Mouse (Mus musculus): ENCODE results near the gene BC030870. TPM values are rescaled to one million over a fixed set of nuclear protein-coding genes. Genes with fewer than 3 reads are reported as not detected.

Gene BC030870
- polyA plus RNA-seq, 1 experiment from 2014 or later, result 0.42 TPM

DNA sequence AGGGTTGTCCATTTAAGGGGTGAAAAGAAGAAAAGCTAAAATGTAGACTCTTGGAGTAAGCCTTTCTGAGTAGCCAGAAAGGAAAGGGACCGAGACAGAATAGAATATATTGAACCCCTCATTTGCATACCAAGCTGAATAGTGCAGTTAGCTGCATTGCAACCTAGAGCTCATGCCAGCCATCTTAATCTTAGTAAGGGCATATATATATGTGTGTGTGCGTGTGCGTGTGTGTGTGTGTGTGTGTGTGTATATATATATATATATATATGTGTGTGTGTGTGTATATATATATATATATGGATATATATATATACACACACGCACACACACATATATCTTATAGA lies 60.9 kb downstream of the BC030870 start:
- Histone ChIP-seq H3K27ac (no peak overlapping the region), H3K4me3 (no peak overlapping the region), H3K4me2 (replicated peaks) (no peak overlapping the region), H3K9me3 (no peaks in the 10 kb centered on the region), H3K36me3 (no peaks in the 10 kb centered on the region), H3K27me3 (no peaks in the 10 kb centered on the region), H3K4me1 (no peaks in the 10 kb centered on the region), H3K9ac (no peak overlapping the region)
- 76% methylated on average over 4 of the region's 4 CpGs for WGBS
- ATAC-seq (ENCODE audit: insufficient number of reproducible peaks, insufficient read depth, low FRiP score, low TSS enrichment), result no peak

DNA sequence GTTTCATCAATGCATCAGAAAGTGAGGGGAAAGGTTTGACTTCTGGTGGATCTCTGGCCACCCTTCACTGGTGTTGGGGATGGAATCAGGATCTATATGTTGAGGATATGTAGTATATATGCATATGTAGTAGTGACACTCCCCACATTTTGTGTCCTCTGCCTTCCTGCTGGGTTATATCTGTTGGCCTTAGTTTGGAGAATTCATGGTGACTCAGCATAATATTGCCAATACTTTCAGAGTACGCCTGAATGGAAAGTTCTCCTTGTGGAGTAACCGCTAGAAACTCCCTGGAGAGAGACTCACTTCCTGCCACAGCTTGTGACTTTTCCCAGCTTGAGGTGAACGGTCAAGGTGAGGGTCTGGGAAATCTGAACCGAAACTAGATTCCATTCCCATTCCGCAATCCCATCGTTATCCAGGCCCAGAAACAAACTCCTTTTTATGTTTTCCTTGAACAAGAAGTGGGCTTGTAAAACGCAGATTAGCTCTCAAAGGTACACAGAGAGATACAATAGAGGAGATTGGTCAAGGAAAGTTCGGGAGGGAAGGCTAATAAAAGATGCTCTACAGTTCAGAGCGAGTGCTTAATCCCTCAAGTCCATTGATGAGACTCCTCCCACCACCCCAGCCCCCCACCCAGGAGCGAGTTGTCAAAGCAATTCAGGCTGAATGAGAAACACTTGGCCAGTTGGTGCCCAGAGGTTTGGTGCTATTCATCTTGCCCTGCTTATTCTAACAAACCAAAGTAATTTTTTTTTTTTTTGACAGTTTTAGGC lies 61.5 kb downstream of the BC030870 start:
- no peak overlapping the region for H3K9ac ChIP-seq
- H3K27me3 ChIP-seq, result no peaks in the 10 kb centered on the region
- H3K4me3 ChIP-seq, result no peak overlapping the region
- no peaks in the 10 kb centered on the region for H3K4me1 ChIP-seq
- no peaks in the 10 kb centered on the region for H3K9me3 ChIP-seq
- no peaks in the 10 kb centered on the region for H3K36me3 ChIP-seq
- ATAC-seq (ENCODE audit: insufficient number of reproducible peaks, insufficient read depth, low FRiP score, low TSS enrichment), result no peak
- no peak overlapping the region for H3K4me2 ChIP-seq (replicated peaks)
- 45% methylated on average over 10 of the region's 10 CpGs for WGBS
- H3K27ac ChIP-seq, result no peak overlapping the region

DNA sequence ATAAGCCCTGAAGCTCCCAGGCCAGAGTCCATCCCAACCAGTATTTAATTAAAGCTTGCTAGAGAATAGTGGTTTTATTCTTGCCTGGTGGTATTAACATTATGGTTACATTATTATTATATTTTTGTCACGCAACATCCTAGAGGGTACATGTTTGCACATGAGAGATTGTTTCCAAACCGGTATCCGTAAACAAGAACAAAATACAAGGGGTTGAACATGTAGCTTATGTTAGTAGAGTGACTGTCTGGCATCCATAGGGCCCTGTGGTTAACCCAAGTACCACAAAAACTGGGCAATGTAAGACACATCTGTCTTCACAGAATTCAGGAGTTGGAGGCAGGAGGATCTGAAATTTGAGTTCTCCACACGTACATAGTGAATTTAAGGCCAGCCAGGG lies 62.3 kb downstream of the BC030870 start:
- Histone ChIP-seq H3K27ac (no peak overlapping the region), H3K4me1 (no peaks in the 10 kb centered on the region), H3K27me3 (no peaks in the 10 kb centered on the region), H3K9me3 (no peaks in the 10 kb centered on the region), H3K36me3 (no peaks in the 10 kb centered on the region), H3K9ac (no peak overlapping the region), H3K4me2 (replicated peaks) (no peak overlapping the region), H3K4me3 (no peak overlapping the region)
- ATAC-seq (ENCODE audit: insufficient number of reproducible peaks, insufficient read depth, low FRiP score, low TSS enrichment), result no peak
- 84% methylated on average over 4 of the region's 4 CpGs for whole genome bisulfite sequencing

DNA sequence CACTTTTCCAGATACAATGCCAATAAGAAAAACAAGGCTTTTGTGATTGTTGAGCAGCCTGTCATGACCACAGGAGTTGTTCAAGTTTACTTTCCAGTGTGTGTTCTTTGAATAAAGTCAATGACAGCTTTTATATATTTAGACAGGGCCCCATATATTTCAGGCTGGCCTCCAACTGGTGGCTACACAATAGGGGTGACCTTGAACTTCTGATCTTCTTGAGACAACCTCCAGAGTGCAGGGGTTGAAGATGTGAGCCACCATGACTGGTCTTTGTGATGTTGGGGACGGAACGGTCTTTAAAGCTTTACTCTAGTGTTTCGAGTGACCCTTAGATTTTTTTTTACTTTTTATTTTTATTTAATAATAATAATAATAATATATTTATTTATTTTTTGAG lies 63.7 kb downstream of the BC030870 start:
- no peaks in the 10 kb centered on the region for H3K4me1 ChIP-seq
- WGBS, result 88% methylated on average over 3 of the region's 3 CpGs
- ATAC-seq (ENCODE audit: insufficient number of reproducible peaks, insufficient read depth, low FRiP score, low TSS enrichment), result no peak
- H3K4me3 ChIP-seq, result no peak overlapping the region
- H3K4me2 ChIP-seq (replicated peaks), result no peak overlapping the region
- no peaks in the 10 kb centered on the region for H3K36me3 ChIP-seq
- no peaks in the 10 kb centered on the region; the same call in 1 of the 2 replicates for H3K9me3 ChIP-seq
- no peaks in the 10 kb centered on the region for H3K27me3 ChIP-seq
- H3K9ac ChIP-seq, result no peak overlapping the region
- H3K27ac ChIP-seq, result no peak overlapping the region

DNA sequence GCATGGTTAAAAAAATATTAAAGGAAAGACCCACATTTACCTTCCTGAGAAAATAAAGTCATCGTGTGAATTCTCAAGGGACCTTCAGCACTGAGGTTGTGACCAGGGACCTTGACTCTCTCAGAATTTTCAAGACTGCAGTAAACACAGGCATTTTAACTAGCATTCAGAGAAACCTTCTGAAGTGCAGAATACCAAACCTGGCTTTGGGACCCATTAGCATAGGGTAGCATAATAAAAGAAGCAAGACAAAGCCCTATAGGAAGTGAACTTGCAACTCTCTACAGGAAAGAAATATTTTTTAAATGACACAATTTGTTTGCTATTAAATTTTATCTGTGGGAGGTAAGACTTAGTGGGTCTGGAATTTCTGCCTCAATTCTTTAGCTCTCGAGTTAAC lies 65.3 kb downstream of the BC030870 start:
- Histone ChIP-seq H3K4me3 (no peak overlapping the region), H3K27ac (no peak overlapping the region), H3K4me2 (replicated peaks) (no peak overlapping the region), H3K4me1 (no peaks in the 10 kb centered on the region), H3K36me3 (no peaks in the 10 kb centered on the region), H3K9ac (no peak overlapping the region), H3K27me3 (no peaks in the 10 kb centered on the region), H3K9me3 (no peaks in the 10 kb centered on the region; the same call in 1 of the 2 replicates)
- WGBS, result 52% methylated on average over 2 of the region's 2 CpGs
- ATAC-seq (ENCODE audit: insufficient number of reproducible peaks, insufficient read depth, low FRiP score, low TSS enrichment), result no peak

DNA sequence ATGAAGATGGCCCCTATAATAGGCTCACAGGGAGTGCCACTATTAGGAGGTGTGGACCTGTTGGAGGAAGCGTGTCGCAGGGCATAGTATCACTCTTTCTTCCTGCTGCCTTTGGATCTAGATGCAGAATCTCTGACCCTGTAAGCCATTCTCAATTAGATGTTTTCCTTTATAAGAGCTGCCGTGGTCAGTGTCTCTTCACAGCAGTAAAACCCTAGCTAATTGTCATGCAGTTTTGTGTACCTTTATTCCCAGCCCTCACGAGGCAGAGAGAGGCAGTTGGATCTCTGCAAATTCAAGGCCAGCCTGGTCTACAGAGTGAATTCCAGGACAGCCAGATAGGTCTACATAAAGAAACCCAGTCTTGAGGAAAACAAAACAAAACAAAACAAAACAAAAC lies 67.2 kb downstream of the BC030870 start:
- no peak overlapping the region for H3K4me3 ChIP-seq
- no peaks in the 10 kb centered on the region for H3K36me3 ChIP-seq
- H3K27me3 ChIP-seq, result no peaks in the 10 kb centered on the region
- H3K9me3 ChIP-seq, result no peaks in the 10 kb centered on the region; the same call in 1 of the 2 replicates
- H3K4me1 ChIP-seq, result no peaks in the 10 kb centered on the region
- ATAC-seq (ENCODE audit: insufficient number of reproducible peaks, insufficient read depth, low FRiP score, low TSS enrichment), result no peak
- WGBS, result 76% methylated on average over 4 of the region's 4 CpGs
- no peak overlapping the region for H3K27ac ChIP-seq
- no peak overlapping the region for H3K9ac ChIP-seq
- H3K4me2 ChIP-seq (replicated peaks), result no peak overlapping the region

DNA sequence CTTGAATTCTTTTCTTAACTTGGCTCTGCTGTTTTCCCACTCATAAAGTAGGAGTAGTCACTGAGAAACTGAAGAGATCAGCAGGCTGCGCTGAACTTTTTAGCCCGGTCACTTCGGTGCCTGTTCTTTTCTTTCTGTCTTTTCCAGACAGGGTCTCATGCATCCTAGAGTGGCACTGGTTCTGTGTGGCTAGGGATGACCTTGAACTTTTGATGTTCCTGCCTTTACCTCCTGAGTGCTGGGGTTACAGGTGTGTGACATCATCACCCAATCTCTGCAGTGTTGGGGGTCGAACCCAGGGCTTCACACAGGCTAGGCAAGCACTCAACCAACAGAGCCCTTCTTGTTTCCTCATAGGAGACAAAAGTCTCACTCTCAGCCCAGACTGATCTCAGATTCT lies 72.6 kb downstream of the BC030870 start:
- Histone ChIP-seq H3K4me2 (replicated peaks) (no peak overlapping the region), H3K9ac (no peak overlapping the region), H3K9me3 (no peaks in the 10 kb centered on the region; the same call in 1 of the 2 replicates), H3K4me1 (no peaks in the 10 kb centered on the region; the same call in 1 of the 2 replicates), H3K27ac (no peak overlapping the region), H3K36me3 (no peaks in the 10 kb centered on the region), H3K27me3 (no peaks in the 10 kb centered on the region), H3K4me3 (no peak overlapping the region)
- 92% methylated on average over 4 of the region's 4 CpGs for WGBS
- ATAC-seq (ENCODE audit: insufficient number of reproducible peaks, insufficient read depth, low FRiP score, low TSS enrichment), result 0 out of 2 replicates have a peak, but pooled peaks have one; percentile 35

DNA sequence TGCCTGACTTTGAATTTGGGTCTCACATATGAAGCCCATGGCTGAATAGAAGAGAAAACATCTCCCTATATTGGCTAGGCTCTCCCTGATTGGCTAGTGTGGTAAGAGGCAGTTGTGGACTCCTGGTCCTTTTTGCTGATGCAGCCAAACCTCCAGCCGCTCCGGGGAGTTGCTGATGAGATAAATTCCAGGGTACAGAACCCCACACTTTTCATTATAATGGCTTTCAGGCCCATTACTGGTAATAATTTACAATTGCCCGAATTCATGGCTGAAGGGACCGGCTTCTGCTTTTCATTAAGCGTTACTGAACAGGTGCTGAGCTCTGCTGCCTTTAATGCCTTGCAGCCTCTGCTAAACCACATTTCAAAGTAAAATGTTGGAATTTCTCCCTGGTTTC lies 75.4 kb downstream of the BC030870 start:
- Histone ChIP-seq H3K27me3 (no peaks in the 10 kb centered on the region), H3K4me2 (replicated peaks) (no peak overlapping the region), H3K9me3 (no peaks in the 10 kb centered on the region), H3K4me1 (no peaks in the 10 kb centered on the region; the same call in 1 of the 2 replicates), H3K27ac (no peak overlapping the region), H3K4me3 (no peak overlapping the region), H3K9ac (no peak overlapping the region), H3K36me3 (no peaks in the 10 kb centered on the region)
- 29% methylated on average over 5 of the region's 5 CpGs for WGBS
- ATAC-seq (ENCODE audit: insufficient number of reproducible peaks, insufficient read depth, low FRiP score, low TSS enrichment), result no peak

DNA sequence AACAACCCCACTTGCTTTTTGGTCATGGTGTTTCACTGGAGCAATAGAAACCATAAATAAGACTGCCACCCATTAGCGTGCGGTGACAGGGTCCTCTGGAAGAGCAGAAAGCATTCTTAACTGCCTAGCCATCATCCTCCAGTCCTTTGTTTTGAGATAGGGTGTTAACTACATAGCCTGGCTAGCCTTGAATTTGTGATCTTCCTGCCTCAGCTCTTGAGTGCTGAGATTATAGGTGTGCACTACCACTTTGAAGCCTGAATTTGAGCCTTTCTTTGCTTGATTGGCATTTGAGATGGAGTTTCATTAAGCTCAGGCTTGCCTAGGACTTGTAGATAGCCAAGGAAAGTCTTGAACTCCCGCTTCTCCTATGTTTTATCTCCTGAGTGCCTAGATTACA lies 75.8 kb downstream of the BC030870 start:
- Histone ChIP-seq H3K9me3 (no peaks in the 10 kb centered on the region), H3K27me3 (no peaks in the 10 kb centered on the region), H3K9ac (no peak overlapping the region), H3K36me3 (no peaks in the 10 kb centered on the region), H3K27ac (no peak overlapping the region), H3K4me2 (replicated peaks) (no peak overlapping the region), H3K4me3 (no peak overlapping the region), H3K4me1 (no peaks in the 10 kb centered on the region; the same call in 1 of the 2 replicates)
- ATAC-seq (ENCODE audit: insufficient number of reproducible peaks, insufficient read depth, low FRiP score, low TSS enrichment), result no peak
- 80% methylated on average over 3 of the region's 3 CpGs for WGBS

DNA sequence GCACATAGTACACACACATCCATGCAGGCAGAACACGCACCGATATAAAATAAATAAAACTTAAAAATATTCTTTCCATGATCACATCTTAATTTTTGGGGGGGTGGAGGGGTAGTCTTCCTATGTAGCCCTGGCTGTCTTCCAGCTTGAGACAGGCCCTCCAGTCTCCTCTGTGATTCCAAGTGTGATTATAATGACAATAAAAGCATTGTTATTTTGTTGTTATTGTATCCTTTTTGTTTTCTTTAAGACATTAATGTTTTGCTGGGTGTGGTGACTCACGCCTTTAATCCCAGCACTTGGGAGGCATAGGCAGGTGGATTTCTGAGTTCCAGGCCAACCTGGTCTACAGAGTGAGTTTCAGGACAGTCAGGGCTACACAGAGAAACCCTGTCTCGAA lies 81.6 kb downstream of the BC030870 start:
- Histone ChIP-seq H3K27me3 (no peaks in the 10 kb centered on the region), H3K4me2 (replicated peaks) (no peak overlapping the region), H3K9ac (no peak overlapping the region), H3K4me1 (no peaks in the 10 kb centered on the region), H3K4me3 (no peak overlapping the region), H3K9me3 (no peaks in the 10 kb centered on the region), H3K36me3 (no peaks in the 10 kb centered on the region), H3K27ac (no peak overlapping the region)
- no peak for ATAC-seq (ENCODE audit: insufficient number of reproducible peaks, insufficient read depth, low FRiP score, low TSS enrichment)
- 83% methylated on average over 4 of the region's 4 CpGs for WGBS

DNA sequence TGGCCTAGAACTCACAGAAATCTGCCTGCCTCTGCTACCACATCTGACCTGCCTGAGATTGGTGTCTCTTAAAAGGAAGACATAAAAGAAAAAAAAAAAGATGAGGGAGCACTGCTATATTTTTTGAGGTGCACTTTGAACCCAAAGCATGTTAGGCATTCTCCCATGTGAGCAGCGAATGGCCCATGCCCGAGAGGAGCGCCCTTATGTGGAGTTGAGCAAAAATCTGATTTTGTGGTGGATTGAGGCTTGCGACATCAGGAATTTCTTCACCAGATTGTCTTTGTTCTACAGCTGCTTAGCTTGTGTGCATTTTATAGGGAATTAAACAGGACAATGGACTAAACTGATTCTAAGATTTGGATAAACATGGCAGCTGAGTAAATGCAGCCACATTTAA lies 82.2 kb downstream of the BC030870 start:
- WGBS, result 96% methylated on average over 4 of the region's 4 CpGs
- Histone ChIP-seq H3K4me1 (no peaks in the 10 kb centered on the region), H3K27me3 (no peaks in the 10 kb centered on the region), H3K9ac (no peak overlapping the region), H3K27ac (no peak overlapping the region), H3K4me3 (no peak overlapping the region), H3K4me2 (replicated peaks) (no peak overlapping the region), H3K9me3 (no peaks in the 10 kb centered on the region), H3K36me3 (no peaks in the 10 kb centered on the region)
- ATAC-seq (ENCODE audit: insufficient number of reproducible peaks, insufficient read depth, low FRiP score, low TSS enrichment), result no peak

DNA sequence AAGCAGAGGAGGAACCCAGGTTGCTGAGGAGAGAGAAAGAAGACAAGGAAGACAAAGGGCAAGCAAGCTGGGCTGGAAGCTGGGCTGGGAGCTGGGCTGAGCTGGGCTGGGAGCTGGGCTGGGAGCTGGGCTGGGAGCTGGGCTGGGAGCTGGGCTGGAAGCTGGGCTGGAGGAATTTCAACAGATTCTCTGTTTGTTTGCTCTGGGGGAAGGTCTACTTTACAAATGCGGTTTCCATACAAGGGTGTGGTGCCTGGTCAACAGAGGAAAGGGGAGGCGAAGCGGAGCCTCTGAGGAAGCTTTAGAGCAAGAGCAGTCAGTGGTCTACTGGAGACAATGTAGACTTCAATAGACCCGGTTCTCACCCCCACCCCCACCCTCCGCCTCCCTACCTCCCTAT lies 82.8 kb downstream of the BC030870 start:
- WGBS, result 55% methylated on average over 5 of the region's 5 CpGs
- Histone ChIP-seq H3K4me2 (replicated peaks) (no peak overlapping the region), H3K9ac (no peak overlapping the region), H3K4me1 (no peaks in the 10 kb centered on the region), H3K9me3 (no peaks in the 10 kb centered on the region), H3K27ac (no peak overlapping the region), H3K4me3 (no peak overlapping the region), H3K27me3 (no peaks in the 10 kb centered on the region), H3K36me3 (no peaks in the 10 kb centered on the region)
- 0 out of 2 replicates have a peak, but pooled peaks have one; percentile 28 for ATAC-seq (ENCODE audit: insufficient number of reproducible peaks, insufficient read depth, low FRiP score, low TSS enrichment)

Data from embryonic facial prominence, embryonic 12.5 days (tissue).